Mouse (Mus musculus) C2C12 (cell line): ENCODE results near the gene Ppm1j. TPM values are rescaled to one million over a fixed set of nuclear protein-coding genes. Genes with fewer than 3 reads are reported as not detected.

ENCODE experiments used
- H3K27me3 ChIP-seq: one replicate; pipeline ENCODE4 v1.6.1; 2011; ENCODE audit not compliant: control insufficient read depth, insufficient read depth, insufficient read length
- H3K36me3 ChIP-seq: one replicate; pipeline ENCODE4 v1.6.1; 2011; ENCODE audit not compliant: control insufficient read depth, insufficient read depth
- H3K4me3 ChIP-seq: one replicate; pipeline ENCODE4 v1.5.1; 2011; ENCODE audit warnings: mild to moderate bottlenecking, control low read depth; ENCODE audit not compliant: poor library complexity, insufficient read depth, severe bottlenecking
- H3K79me2 ChIP-seq: one replicate; pipeline ENCODE4 v1.6.1; 2011; ENCODE audit not compliant: control insufficient read depth, insufficient read depth
- H3K79me3 ChIP-seq: one replicate; pipeline ENCODE4 v1.6.1; 2011; ENCODE audit warnings: low read depth, control low read depth
- H3ac ChIP-seq: one replicate; pipeline ENCODE3; 2011; ENCODE audit warnings: low read depth; ENCODE audit not compliant: control insufficient read depth, insufficient read length
- CEBPB ChIP-seq: IDR thresholded peaks from one replicate; pipeline ENCODE4 v1.6.1; 2011; ENCODE audit warnings: low read depth, mild to moderate bottlenecking, control low read depth, moderate library complexity
- CTCF ChIP-seq: IDR thresholded peaks from one replicate; pipeline ENCODE4 v1.5.1; 2011; ENCODE audit not compliant: control insufficient read depth, insufficient read depth, insufficient read length
- FOSL1 ChIP-seq: IDR thresholded peaks from one replicate; pipeline ENCODE4 v1.8.0; 2011; ENCODE audit warnings: mild to moderate bottlenecking, low read length; ENCODE audit not compliant: poor library complexity, insufficient read depth, severe bottlenecking
- MAX ChIP-seq: IDR thresholded peaks from one replicate; pipeline ENCODE4 v1.6.1; 2011; ENCODE audit warnings: mild to moderate bottlenecking, control low read depth
- MYOD1 ChIP-seq: IDR thresholded peaks from one replicate; pipeline ENCODE4 v1.6.1; 2011; ENCODE audit warnings: low read depth; ENCODE audit not compliant: control insufficient read depth, insufficient read length
- MYOG ChIP-seq: IDR thresholded peaks from one replicate; pipeline ENCODE4 v1.6.1; 2011; ENCODE audit not compliant: control insufficient read depth, insufficient read length; ENCODE audit errors: extremely low read depth
- USF1 ChIP-seq: IDR thresholded peaks from one replicate; pipeline ENCODE4 v1.6.1; 2011; ENCODE audit warnings: low read depth, mild to moderate bottlenecking, control low read depth, moderate library complexity
- polyA plus RNA-seq: library from polyadenylated mRNA; unstranded; fragments of >200 nt; fragmentation: generic; extraction: Trizol; gene quantifications from one replicate; pipeline ENCODE4 v1.2.1, GENCODE M21; 2012; ENCODE audit warnings: missing spikeins

Ppm1j gene
- polyA plus RNA-seq, 1 experiment, result 0.08 TPM

GRCm38 (mm10) chr3:104814746-104815145 is 33.9 kb downstream of the Ppm1j start:
- Histone ChIP-seq H3K4me3 (no peak overlapping the region), H3K27me3 (no peaks in the 10 kb centered on the region), H3K36me3 (no peaks in the 10 kb centered on the region), H3K79me3 (no peaks in the 10 kb centered on the region), H3K79me2 (no peaks in the 10 kb centered on the region), H3ac (no peak overlapping the region)
- TF ChIP-seq MAX, result no peak

GRCm38 (mm10) chr3:104815346-104815745 is 34.5 kb downstream of the Ppm1j start:
- H3K36me3 ChIP-seq, result no peaks in the 10 kb centered on the region
- no peaks in the 10 kb centered on the region for H3K79me3 ChIP-seq
- H3K4me3 ChIP-seq, result no peak overlapping the region
- no peaks in the 10 kb centered on the region for H3K79me2 ChIP-seq
- no peak for TF ChIP-seq FOSL1
- TF ChIP-seq CTCF, result no peak
- no peak for TF ChIP-seq MYOG
- TF ChIP-seq MAX, result no peak
- no peak for TF ChIP-seq USF1
- no peak for TF ChIP-seq MYOD1
- TF ChIP-seq CEBPB, result no peak
- no peaks in the 10 kb centered on the region for H3K27me3 ChIP-seq
- H3ac ChIP-seq, result no peak overlapping the region

- no peaks in the 10 kb centered on the region for H3K27me3 ChIP-seq
- H3ac ChIP-seq, result no peak overlapping the region
- H3K4me3 ChIP-seq, result no peak overlapping the region
- no peak for TF ChIP-seq CTCF
- no peak for TF ChIP-seq CEBPB
- TF ChIP-seq FOSL1, result no peak
- no peak for TF ChIP-seq MAX
- TF ChIP-seq MYOG, result no peak
- no peak for TF ChIP-seq MYOD1
- no peak for TF ChIP-seq USF1
- peaks cover 2% of the 10 kb centered on the region for H3K36me3 ChIP-seq
- H3K79me2 ChIP-seq, result no peaks in the 10 kb centered on the region
- H3K79me3 ChIP-seq, result no peaks in the 10 kb centered on the region
These were observed 35.3 kb downstream of the Ppm1j start for GRCm38 (mm10) chr3:104816130-104816529.

- H3K4me3 ChIP-seq, result peak overlapping the region; percentile 71
- no peak for TF ChIP-seq CTCF
- no peak for TF ChIP-seq MAX
- TF ChIP-seq MYOG, result no peak
- no peak for TF ChIP-seq CEBPB
- TF ChIP-seq FOSL1, result no peak
- no peak for TF ChIP-seq MYOD1
- TF ChIP-seq USF1, result no peak
- H3K79me3 ChIP-seq, result no peaks in the 10 kb centered on the region
- H3K79me2 ChIP-seq, result no peaks in the 10 kb centered on the region
- peaks cover 7% of the 10 kb centered on the region for H3K36me3 ChIP-seq
- H3K27me3 ChIP-seq, result no peaks in the 10 kb centered on the region
- H3ac ChIP-seq, result peak overlapping the region; percentile 93
These were observed 36.7 kb downstream of the Ppm1j start for GRCm38 (mm10) chr3:104817481-104817990.

GRCm38 (mm10) chr3:104817991-104818748 is 37.3 kb downstream of the Ppm1j start, which contains the start of gene Mov10:
Gene Mov10, minus strand, starts transcription at chr3:104818563.
- Histone ChIP-seq H3K79me3 (no peaks in the 10 kb centered on the region), H3K4me3 (peak within 1 kb of the TSS; percentile 71), H3K27me3 (no peaks in the 10 kb centered on the region), H3K36me3 (peaks cover 7% of the 10 kb centered on the region), H3K79me2 (no peaks in the 10 kb centered on the region), H3ac (peak within 1 kb of the TSS; percentile 93)
- no peak for TF ChIP-seq CEBPB
- no peak for TF ChIP-seq USF1
- no peak for TF ChIP-seq MYOD1
- TF ChIP-seq MAX, result no peak
- TF ChIP-seq MYOG, result no peak
- TF ChIP-seq FOSL1, result no peak
- TF ChIP-seq CTCF, result no peak

GRCm38 (mm10) chr3:104818749-104819134 is 37.9 kb downstream of the Ppm1j start:
- H3K79me2 ChIP-seq, result no peaks in the 10 kb centered on the region

More at GRCm38 (mm10) chr3:104818749-104819134, 37.9 kb downstream of the Ppm1j start:
- no peak for TF ChIP-seq CEBPB
- no peak for TF ChIP-seq MAX
- no peak for TF ChIP-seq MYOD1
- TF ChIP-seq MYOG, result no peak
- no peak for TF ChIP-seq USF1
- no peak for TF ChIP-seq CTCF
- TF ChIP-seq FOSL1, result no peak
- H3K79me3 ChIP-seq, result no peaks in the 10 kb centered on the region
- H3K27me3 ChIP-seq, result no peaks in the 10 kb centered on the region
- H3ac ChIP-seq, result no peak overlapping the region
- H3K36me3 ChIP-seq, result peaks cover 7% of the 10 kb centered on the region
- H3K4me3 ChIP-seq, result peak overlapping the region; percentile 71
